Mouse (Mus musculus) forebrain, embryonic 10.5 days (tissue): Measurements from ENCODE around the gene Ctnnbip1. TPM values are rescaled to one million over a fixed set of nuclear protein-coding genes. Genes with fewer than 3 reads are reported as not detected.

Experiments
- microRNA-seq: library from miRNA; unstranded; fragments of <30 nt; microRNA quantifications from one replicate; pipeline ENCODE4, GENCODE M21; 2017
- polyA plus RNA-seq: library from polyadenylated mRNA; unstranded; fragments of >200 nt; fragmentation: Nextera tagmentation; extraction: Ambion mirVana; gene quantifications from 2 replicates; pipeline ENCODE4 v1.2.1, GENCODE M21; 2016

The Ctnnbip1 gene
- polyA plus RNA-seq, 1 experiment from 2014 or later: 59.6 TPM

Small RNA genes lying within 50 kb of the gene (microRNA-seq; reads per million reads assigned to microRNA genes)
- gene Mir5616: 0.90 reads per million

Other genes with a start within 250 kb of the Ctnnbip1 start
- 55.9 and 59.8 TPM in 2 replicates for gene Kif1b, start 210.5 kb upstream of the Ctnnbip1 start, polyA plus RNA-seq
- gene Ube4b, start 91.5 kb upstream of the Ctnnbip1 start, polyA plus RNA-seq: 61.8 and 64.6 TPM in 2 replicates
- gene Rbp7, start 63.3 kb upstream of the Ctnnbip1 start, polyA plus RNA-seq: not detected in 2 replicates
- gene Tmem274, start 40.9 kb upstream of the Ctnnbip1 start, polyA plus RNA-seq: 0.50 and 0.63 TPM in 2 replicates
- 17.9 and 18.4 TPM in 2 replicates for gene Nmnat1, start 33.0 kb upstream of the Ctnnbip1 start, polyA plus RNA-seq
- 51.8 and 55.2 TPM in 2 replicates for gene Lzic, start 33.0 kb upstream of the Ctnnbip1 start, polyA plus RNA-seq
- 17.8 and 21.4 TPM in 2 replicates for gene Clstn1, start 68.2 kb downstream of the Ctnnbip1 start, polyA plus RNA-seq
- 4.3 and 4.6 TPM in 2 replicates for gene Pik3cd, start 184.3 kb downstream of the Ctnnbip1 start, polyA plus RNA-seq
- gene Tmem201, start 219.8 kb downstream of the Ctnnbip1 start, polyA plus RNA-seq: 38.7 and 42.7 TPM in 2 replicates